Mouse (Mus musculus): ENCODE results near the gene Gm17651.

- TF ChIP-seq POLR2A (IDR thresholded peaks at IDR 0.05; ENCODE audit: borderline replicate concordance, low read depth, low read length) (no peak), CTCF (IDR thresholded peaks at IDR 0.05; ENCODE audit: low read depth, low read length) (no peak)
Measured at GRCm38 (mm10) chr3:97702448-97703080, 28.1 kb upstream of the Gm17651 start.

All from bone marrow macrophage, adult 2 months (primary cell).